Mouse (Mus musculus) intestine, embryonic 16.5 days (tissue): ENCODE data around the gene Rheb. TPM values are rescaled to one million over a fixed set of nuclear protein-coding genes. Genes with fewer than 3 reads are reported as not detected.

Source experiments
- ATAC-seq: fragments of 200-750 bp; cut with Nextera tagmentation; 2 replicates; pipeline ENCODE4 v1.8.0; 2017; ENCODE audit warnings: moderate TSS enrichment, moderate library complexity
- H3K27ac ChIP-seq: fragments of 300-500 bp; sonication (generic); 2 replicates; pipeline ENCODE4 v1.5.1; 2014; ENCODE audit warnings: mild to moderate bottlenecking, low read length
- H3K27me3 ChIP-seq: fragments of 300-500 bp; sonication (generic); replicated peaks from 2 replicates; pipeline ENCODE4 v1.6.1; 2014; ENCODE audit warnings: low read length, control low read depth, mixed read lengths; ENCODE audit not compliant: control insufficient read depth, insufficient read depth
- H3K36me3 ChIP-seq: fragments of 300-500 bp; sonication (generic); 2 replicates; pipeline ENCODE4 v1.6.1; 2014; ENCODE audit warnings: low read length, control low read depth; ENCODE audit not compliant: control insufficient read depth, insufficient read depth
- H3K4me1 ChIP-seq: fragments of 300-500 bp; sonication (generic); 2 replicates; pipeline ENCODE4 v1.6.1; 2014; ENCODE audit warnings: low read length, control low read depth, mixed read lengths; ENCODE audit not compliant: control insufficient read depth, insufficient read depth
- H3K4me2 ChIP-seq: fragments of 300-500 bp; sonication (generic); 2 replicates; pipeline ENCODE4 v1.6.1; 2014; ENCODE audit warnings: low read depth, low read length, control low read depth
- H3K4me3 ChIP-seq: fragments of 300-500 bp; sonication (generic); 2 replicates; pipeline ENCODE4 v1.5.1; 2014; ENCODE audit warnings: mild to moderate bottlenecking, low read length
- H3K9ac ChIP-seq: fragments of 300-500 bp; sonication (generic); 2 replicates; pipeline ENCODE4 v1.6.1; 2014; ENCODE audit warnings: low read depth, low read length
- H3K9me3 ChIP-seq: fragments of 300-500 bp; sonication (generic); 2 replicates; pipeline ENCODE4 v1.6.1; 2016; ENCODE audit warnings: low read length, control low read depth; ENCODE audit not compliant: control insufficient read depth
- WGBS: fragments of 180-500 bp; shearing (Covaris S2); extraction: QIAGEN DNeasy Blood & Tissue Kit; methylation state at CpG from one replicate; pipeline ENCODE4 v1.1.7; 2014; 5-methylcytosine and 5-hydroxymethylcytosine counted together
- polyA plus RNA-seq: library from polyadenylated mRNA; unstranded; fragments of >200 nt; fragmentation: Nextera tagmentation; extraction: Ambion mirVana; gene quantifications from 2 replicates; pipeline ENCODE4 v1.2.1, GENCODE M21; 2015

Rheb gene
- polyA plus RNA-seq, 1 experiment from 2014 or later = 199 TPM

GRCm38 (mm10) chr5:24805222-24805621 is 37.2 kb downstream of the Rheb start:
- no peak overlapping the region for H3K27ac ChIP-seq
- no peaks in the 10 kb centered on the region for H3K9me3 ChIP-seq
- H3K9ac ChIP-seq = no peak overlapping the region
- no peaks in the 10 kb centered on the region for H3K27me3 ChIP-seq
- WGBS = 83% methylated on average over 6 of the region's 6 CpGs
- no peaks in the 10 kb centered on the region; the same call in 1 of the 2 replicates for H3K4me1 ChIP-seq
- no peak for ATAC-seq
- H3K4me3 ChIP-seq = no peak overlapping the region
- H3K4me2 ChIP-seq = no peak overlapping the region
- H3K36me3 ChIP-seq = peaks cover 15% of the 10 kb centered on the region

GRCm38 (mm10) chr5:24804661-24805060 is 37.8 kb downstream of the Rheb start:
- Histone ChIP-seq H3K4me2 (no peak overlapping the region), H3K4me1 (no peaks in the 10 kb centered on the region; the same call in 1 of the 2 replicates), H3K9ac (no peak overlapping the region), H3K9me3 (no peaks in the 10 kb centered on the region), H3K27me3 (no peaks in the 10 kb centered on the region), H3K4me3 (no peak overlapping the region), H3K36me3 (peaks cover 15% of the 10 kb centered on the region), H3K27ac (no peak overlapping the region)
- ATAC-seq = no peak
- WGBS = 88% methylated on average over 8 of the region's 8 CpGs

- Histone ChIP-seq H3K4me2 (no peak overlapping the region), H3K9me3 (no peaks in the 10 kb centered on the region), H3K4me1 (no peaks in the 10 kb centered on the region; the same call in 1 of the 2 replicates), H3K4me3 (no peak overlapping the region), H3K27ac (0 out of 2 replicates have a peak overlapping the region, but pooled peaks have one; percentile 1), H3K9ac (no peak overlapping the region), H3K27me3 (no peaks in the 10 kb centered on the region), H3K36me3 (peaks cover 10% of the 10 kb centered on the region)
- 51% methylated on average over 6 of the region's 6 CpGs for WGBS
- ATAC-seq = peak; percentile 85
Observed at GRCm38 (mm10) chr5:24801841-24802624, 40.4 kb downstream of the Rheb start.

- H3K27me3 ChIP-seq = no peaks in the 10 kb centered on the region
- H3K27ac ChIP-seq = no peak overlapping the region
- ATAC-seq = no peak
- H3K4me1 ChIP-seq = no peaks in the 10 kb centered on the region; the same call in 1 of the 2 replicates
- H3K4me2 ChIP-seq = no peak overlapping the region
- peaks cover 7% of the 10 kb centered on the region for H3K36me3 ChIP-seq
- no peak overlapping the region for H3K9ac ChIP-seq
- no peak overlapping the region for H3K4me3 ChIP-seq
- H3K9me3 ChIP-seq = no peaks in the 10 kb centered on the region
Observed at GRCm38 (mm10) chr5:24800416-24800815, 42.0 kb downstream of the Rheb start.

GRCm38 (mm10) chr5:24798639-24799038 is 43.8 kb downstream of the Rheb start:
- Histone ChIP-seq H3K4me3 (no peak overlapping the region), H3K9me3 (no peaks in the 10 kb centered on the region), H3K4me2 (no peak overlapping the region), H3K36me3 (peaks cover under 1% of the 10 kb centered on the region; the same call in 1 of the 2 replicates), H3K27me3 (no peaks in the 10 kb centered on the region), H3K27ac (no peak overlapping the region), H3K4me1 (no peaks in the 10 kb centered on the region; the same call in 1 of the 2 replicates), H3K9ac (no peak overlapping the region)
- ATAC-seq = no peak
- 68% methylated on average over 10 of the region's 10 CpGs for WGBS

GRCm38 (mm10) chr5:24797858-24798257 is 44.6 kb downstream of the Rheb start:
- WGBS = 45% methylated on average over 7 of the region's 7 CpGs
- Histone ChIP-seq H3K27ac (no peak overlapping the region), H3K4me2 (no peak overlapping the region), H3K9ac (no peak overlapping the region), H3K27me3 (no peaks in the 10 kb centered on the region), H3K4me3 (no peak overlapping the region), H3K9me3 (no peaks in the 10 kb centered on the region), H3K36me3 (no peaks in the 10 kb centered on the region), H3K4me1 (no peaks in the 10 kb centered on the region; the same call in 1 of the 2 replicates)
- no peak for ATAC-seq

- no peaks in the 10 kb centered on the region; the same call in 1 of the 2 replicates for H3K4me1 ChIP-seq
- H3K27me3 ChIP-seq = no peaks in the 10 kb centered on the region
- no peaks in the 10 kb centered on the region for H3K36me3 ChIP-seq
- WGBS = 73% methylated on average over 7 of the region's 7 CpGs
- no peak overlapping the region for H3K4me2 ChIP-seq
- no peak for ATAC-seq
- H3K27ac ChIP-seq = no peak overlapping the region
- no peaks in the 10 kb centered on the region for H3K9me3 ChIP-seq
- no peak overlapping the region for H3K4me3 ChIP-seq
- no peak overlapping the region for H3K9ac ChIP-seq
Observed at GRCm38 (mm10) chr5:24792961-24793360, 49.5 kb downstream of the Rheb start.

- Histone ChIP-seq H3K4me1 (no peaks in the 10 kb centered on the region), H3K9ac (no peak overlapping the region), H3K27ac (no peak overlapping the region), H3K4me3 (no peak overlapping the region), H3K36me3 (no peaks in the 10 kb centered on the region), H3K9me3 (no peaks in the 10 kb centered on the region), H3K4me2 (no peak overlapping the region), H3K27me3 (no peaks in the 10 kb centered on the region)
- WGBS = 80% methylated on average over 4 of the region's 4 CpGs
- ATAC-seq = no peak
Observed at GRCm38 (mm10) chr5:24782957-24783356, 59.5 kb downstream of the Rheb start.

GRCm38 (mm10) chr5:24781048-24781447 is 61.4 kb downstream of the Rheb start:
- no peak overlapping the region for H3K4me2 ChIP-seq
- H3K27me3 ChIP-seq = no peaks in the 10 kb centered on the region
- ATAC-seq = no peak
- no peak overlapping the region for H3K27ac ChIP-seq
- WGBS = 25% methylated on average over 5 of the region's 5 CpGs
- H3K4me3 ChIP-seq = no peak overlapping the region
- H3K36me3 ChIP-seq = no peaks in the 10 kb centered on the region
- no peaks in the 10 kb centered on the region for H3K9me3 ChIP-seq
- H3K4me1 ChIP-seq = no peaks in the 10 kb centered on the region
- H3K9ac ChIP-seq = no peak overlapping the region
